Mouse (Mus musculus): ENCODE results near the gene Ostf1. TPM values are rescaled to one million over a fixed set of nuclear protein-coding genes. Genes with fewer than 3 reads are reported as not detected.

The Ostf1 gene
- total RNA-seq (2015) (159 and 171 TPM in 2 replicates), total RNA-seq (2017) (183 and 192 TPM in 2 replicates)

DNA sequence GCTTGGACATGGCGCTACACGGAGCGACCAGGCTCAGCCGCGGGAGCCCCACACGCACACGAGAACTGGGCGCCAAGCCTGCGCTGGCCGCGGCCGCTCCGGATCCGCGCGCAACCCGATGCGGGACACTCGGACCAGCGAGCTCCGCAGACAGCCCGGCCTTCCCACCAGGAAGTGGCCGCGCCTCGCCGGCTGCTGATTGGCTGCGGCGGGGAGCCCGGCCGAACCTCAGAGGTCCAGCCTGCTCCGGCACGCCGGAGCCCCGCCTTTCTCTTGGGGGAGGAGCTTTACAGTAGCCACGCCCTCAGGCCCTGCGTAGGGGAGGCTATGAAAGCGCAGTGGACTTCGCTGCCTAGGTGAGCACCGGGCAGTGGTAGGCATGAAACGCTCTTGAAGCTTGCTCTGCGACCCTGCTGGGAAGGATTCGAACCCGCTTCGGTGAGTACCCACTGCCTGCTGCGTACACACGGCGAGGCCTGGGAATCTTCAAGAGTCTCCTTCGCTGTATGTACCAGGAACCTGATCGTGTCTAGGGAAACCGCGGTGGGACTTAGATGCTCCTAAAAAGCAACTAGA is at the start of gene Ostf1, which contains the start of gene Nmrk1:
Gene Ostf1 (minus strand): TSS at position 180 of the 576 bp plus-strand sequence.
Gene Nmrk1 (plus strand): TSS at position 307 of the 576 bp plus-strand sequence.
- ATAC-seq (replicated peaks; ENCODE audit: poor library complexity), result peak; percentile 87

DNA sequence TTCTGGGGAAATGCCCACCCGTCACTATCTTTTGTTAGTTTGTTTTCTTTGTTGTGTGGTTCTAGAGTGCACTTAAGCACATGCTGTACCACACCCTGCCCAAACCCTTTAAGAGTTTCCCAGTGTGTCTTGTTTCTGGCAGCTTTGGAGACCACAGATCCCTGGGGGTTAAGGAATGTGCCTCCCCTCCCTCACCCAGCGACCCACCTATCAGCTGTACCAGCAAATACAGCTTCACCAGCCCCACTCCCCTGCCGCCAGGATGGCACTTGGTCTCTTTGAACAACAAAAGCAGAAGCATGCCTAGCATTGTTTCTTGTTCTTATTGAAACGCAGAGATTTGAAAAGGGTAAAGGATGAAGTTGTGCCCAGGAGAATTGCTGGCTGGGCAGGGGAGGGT is 41.5 kb upstream of the Ostf1 start:
- ATAC-seq (replicated peaks; ENCODE audit: poor library complexity), result no peak

DNA sequence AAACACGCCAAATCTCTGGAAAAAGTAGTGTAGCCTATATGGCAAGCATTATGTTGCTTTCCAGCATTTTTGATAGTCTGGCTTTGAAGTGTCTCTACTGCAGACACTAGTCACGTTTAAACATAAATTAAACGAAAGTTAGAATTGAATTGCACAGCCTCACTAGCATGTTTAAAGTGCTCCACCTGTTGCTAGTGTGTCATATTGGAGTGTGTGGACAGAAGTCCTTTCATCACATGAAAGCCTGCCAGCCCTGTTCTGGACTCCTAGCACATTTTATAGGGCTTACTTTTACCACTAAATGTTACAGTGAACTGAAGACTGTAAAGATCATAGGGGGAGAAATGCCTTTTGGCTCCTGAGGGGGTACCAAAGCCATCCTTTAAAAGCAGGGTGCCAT is 40.9 kb upstream of the Ostf1 start:
- no peak for ATAC-seq (replicated peaks; ENCODE audit: poor library complexity)

DNA sequence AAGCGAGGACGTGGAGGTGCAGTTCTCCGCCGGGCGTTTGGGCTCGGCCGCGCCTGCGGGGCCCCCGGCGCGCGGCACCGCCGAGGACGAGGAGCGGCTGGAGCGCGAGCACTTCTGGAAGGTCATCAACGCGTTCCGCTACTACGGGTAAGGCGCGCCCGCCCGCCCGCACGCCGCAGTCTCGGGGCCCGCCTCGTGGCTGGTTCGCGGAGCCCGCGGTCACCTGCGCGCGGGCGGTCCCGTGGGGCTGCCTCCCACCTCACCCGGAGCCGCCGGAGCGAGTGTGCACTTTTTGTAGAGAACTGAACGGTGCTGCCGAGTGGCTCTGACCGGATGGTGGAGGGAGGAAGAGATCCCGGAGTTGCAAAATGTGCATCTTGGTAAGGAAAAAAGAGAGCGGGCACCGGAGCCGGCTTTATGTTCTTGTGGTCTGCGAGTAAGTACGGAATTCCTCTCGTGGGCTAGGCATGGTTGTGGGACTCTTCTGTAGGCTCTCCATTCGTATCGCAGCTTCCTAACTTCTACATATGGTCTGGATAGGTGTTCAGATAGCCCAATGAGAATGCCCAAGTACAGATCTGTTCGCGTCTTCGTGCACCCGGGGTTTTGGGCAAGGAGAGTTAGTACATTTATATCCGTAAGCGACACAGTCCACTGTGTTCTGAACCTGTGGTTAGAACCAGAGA is 39.6 kb upstream of the Ostf1 start:
- ATAC-seq (replicated peaks; ENCODE audit: poor library complexity), result peak; percentile 21

DNA sequence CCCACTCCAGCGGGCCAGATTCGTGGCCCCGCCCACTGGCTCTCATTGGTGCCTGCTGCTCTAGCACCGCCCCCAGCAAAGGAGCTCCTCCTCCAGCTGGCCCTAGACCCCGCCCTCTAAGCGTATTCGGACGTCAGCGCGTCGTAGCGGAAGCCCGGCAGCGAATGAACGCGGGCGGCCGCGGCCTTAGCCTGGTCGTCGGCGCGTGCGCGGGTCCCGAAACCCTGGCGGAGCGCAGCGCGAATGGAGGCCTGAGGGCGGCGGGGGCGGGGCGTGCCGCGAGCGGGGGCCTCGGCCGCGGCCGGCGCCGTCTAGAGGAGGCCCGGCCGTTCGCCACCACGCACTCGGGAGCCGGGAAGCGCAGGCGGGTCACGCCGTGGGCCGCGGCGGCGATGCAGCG is 39.0 kb upstream of the Ostf1 start, which contains the start of gene Carnmt1:
Gene Carnmt1 (plus strand): TSS at position 157 of the 400 bp plus-strand sequence.
- peak; percentile 97 for ATAC-seq (replicated peaks; ENCODE audit: poor library complexity)

- no peak for ATAC-seq (replicated peaks; ENCODE audit: poor library complexity)
Observed at GRCm38 (mm10) chr19:18669551-18669950, 37.9 kb upstream of the Ostf1 start.

- ATAC-seq (replicated peaks; ENCODE audit: poor library complexity), result no peak
Observed at GRCm38 (mm10) chr19:18666966-18667365, 35.3 kb upstream of the Ostf1 start.

- peak; percentile 95 for ATAC-seq (replicated peaks; ENCODE audit: poor library complexity)
Observed at GRCm38 (mm10) chr19:18663904-18664303, 32.3 kb upstream of the Ostf1 start.

DNA sequence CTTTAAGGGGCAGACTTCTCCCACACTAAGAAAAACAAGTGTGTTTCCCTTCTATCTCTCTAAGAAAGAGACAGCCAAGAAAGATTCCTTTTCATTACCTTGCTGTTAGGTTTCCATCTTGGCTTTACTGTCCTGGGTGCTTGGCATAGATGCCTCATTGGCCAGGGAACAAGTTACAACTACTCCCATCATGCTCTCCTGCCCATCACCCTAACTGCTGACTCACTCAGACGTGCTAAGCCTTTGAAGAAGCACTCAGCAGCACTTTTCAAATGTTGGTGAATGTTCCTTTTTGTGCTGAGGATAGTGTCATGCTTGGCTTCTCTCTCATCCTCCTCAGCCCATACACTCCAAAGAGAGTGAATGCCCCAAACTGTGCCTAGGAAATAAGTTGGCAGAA is 30.1 kb upstream of the Ostf1 start:
- ATAC-seq (replicated peaks; ENCODE audit: poor library complexity), result no peak

DNA sequence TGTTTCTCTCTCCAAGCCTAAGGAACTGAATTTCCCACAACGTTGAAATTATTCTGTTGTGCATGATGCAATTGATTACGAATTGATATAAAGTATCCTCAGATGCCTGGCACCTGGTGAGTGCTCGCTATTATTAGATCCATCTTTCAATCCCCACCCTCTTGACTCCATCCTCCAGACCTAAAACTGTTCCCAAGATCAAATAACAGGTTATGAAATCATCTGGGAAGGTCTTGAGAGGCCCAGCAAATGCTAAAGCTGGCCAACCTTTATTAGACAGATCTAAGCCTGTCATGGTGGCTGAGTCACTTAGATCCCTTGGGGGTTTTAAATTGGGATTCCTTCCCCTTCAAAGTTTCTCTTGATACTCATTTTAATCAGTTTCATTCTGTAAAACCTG is 28.8 kb upstream of the Ostf1 start:
- no peak for ATAC-seq (replicated peaks; ENCODE audit: poor library complexity)

GRCm38 (mm10) chr19:18659349-18659748 is 27.7 kb upstream of the Ostf1 start:
- no peak for ATAC-seq (replicated peaks; ENCODE audit: poor library complexity)

DNA sequence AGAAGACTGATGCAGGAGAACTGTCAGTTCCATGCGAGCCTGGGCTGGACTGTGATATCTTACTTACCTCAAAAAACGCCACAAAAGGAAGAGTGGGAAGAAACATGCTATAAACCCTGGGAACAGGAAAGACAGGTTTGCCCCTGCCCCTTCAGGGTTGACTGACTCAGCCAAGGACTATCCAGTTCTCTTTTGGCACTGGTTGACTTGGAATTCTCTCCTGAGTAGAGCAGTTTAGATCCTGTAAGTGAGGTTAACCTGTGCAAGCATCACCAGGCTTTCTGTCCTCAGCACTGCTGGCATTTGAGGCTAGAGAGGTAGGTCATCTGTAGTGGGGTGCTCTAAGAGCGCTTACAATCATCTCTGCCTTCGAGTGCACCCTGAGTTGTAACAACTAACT is 26.9 kb upstream of the Ostf1 start:
- ATAC-seq (replicated peaks; ENCODE audit: poor library complexity), result no peak

DNA sequence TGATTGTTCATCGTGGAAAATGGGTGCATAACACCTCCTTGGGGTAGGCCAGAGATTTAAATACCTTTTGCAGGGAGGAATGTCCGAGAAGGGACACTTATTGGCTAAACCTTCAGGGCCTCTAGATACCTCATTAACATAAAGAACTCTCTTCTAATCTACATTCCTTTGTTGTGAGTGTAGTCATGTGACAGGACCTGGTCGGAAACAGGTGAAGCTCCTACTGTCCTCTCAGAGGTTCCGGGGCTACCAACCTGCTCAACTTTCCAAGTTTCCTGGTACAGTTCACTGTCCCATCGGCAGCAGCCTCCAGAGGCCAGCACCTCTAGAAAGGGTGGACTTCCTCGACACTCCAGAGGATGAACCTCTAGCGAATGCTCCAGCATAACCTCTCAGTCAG is 24.4 kb upstream of the Ostf1 start:
- ATAC-seq (replicated peaks; ENCODE audit: poor library complexity), result no peak

DNA sequence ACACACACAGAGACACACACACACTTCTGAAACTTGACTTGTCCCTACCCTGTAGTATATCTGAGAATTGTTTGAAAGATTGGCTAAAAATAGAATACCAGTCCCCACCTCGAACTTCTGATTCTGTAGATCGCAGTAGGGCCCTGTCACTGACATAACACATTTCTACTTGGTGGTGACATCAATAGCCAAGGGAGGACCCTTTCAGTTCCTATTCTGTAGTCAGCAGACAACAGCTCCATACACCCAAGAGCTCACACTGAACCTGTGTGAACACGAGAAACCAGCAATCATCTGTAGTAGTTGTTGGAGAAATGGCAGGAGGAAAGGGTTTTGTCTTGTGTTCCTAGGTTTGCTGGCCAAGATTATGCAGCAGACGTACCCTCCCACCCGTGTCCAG is 23.4 kb upstream of the Ostf1 start:
- no peak for ATAC-seq (replicated peaks; ENCODE audit: poor library complexity)

DNA sequence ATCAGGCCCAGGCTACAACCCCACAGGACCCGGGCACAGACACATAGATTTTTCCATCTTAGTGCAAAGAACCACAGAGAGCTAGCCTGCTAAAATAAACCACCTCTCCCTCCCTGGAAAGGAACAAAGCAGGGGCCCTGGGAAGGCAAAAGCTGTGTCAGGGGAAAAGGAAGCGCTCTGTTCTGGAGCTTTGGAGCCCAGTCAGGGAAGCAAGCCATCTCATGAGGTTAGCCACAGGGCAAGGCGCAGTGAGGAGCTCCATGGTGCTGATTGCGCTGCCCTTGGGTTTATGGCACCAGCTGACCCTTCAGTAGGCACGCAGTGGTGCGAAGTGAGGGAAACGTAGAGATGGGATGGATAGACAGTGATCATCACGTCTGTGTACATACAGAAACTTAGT is 22.7 kb upstream of the Ostf1 start:
- no peak for ATAC-seq (replicated peaks; ENCODE audit: poor library complexity)

DNA sequence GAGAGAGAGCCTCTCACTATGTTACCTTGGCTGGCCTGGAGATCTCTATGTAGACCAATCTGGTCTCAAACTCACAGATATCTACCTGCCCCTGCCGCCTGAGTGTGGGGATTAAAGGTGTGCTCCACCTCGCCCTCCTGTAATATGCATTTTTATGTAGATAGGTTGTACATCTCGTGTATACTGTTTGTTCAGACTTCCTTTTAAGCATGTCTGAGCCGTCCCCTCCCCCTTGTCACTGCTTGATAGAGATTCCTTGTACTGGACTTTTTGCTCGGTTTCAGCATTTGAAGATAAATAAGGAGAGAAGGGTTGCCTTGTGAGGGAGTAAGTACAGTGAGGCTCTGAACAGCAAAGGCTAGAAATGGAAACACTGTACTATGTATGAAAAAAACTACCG is 21.4 kb upstream of the Ostf1 start:
- ATAC-seq (replicated peaks; ENCODE audit: poor library complexity), result no peak

GRCm38 (mm10) chr19:18652592-18652991 is 21.0 kb upstream of the Ostf1 start:
- peak; percentile 42; the same call in 1 of the 2 replicates for ATAC-seq (replicated peaks; ENCODE audit: poor library complexity)

GRCm38 (mm10) chr19:18650473-18650872 is 18.9 kb upstream of the Ostf1 start:
- ATAC-seq (replicated peaks; ENCODE audit: poor library complexity), result peak; percentile 33

- peak; percentile 30 for ATAC-seq (replicated peaks; ENCODE audit: poor library complexity)
Observed at GRCm38 (mm10) chr19:18649955-18650354, 18.3 kb upstream of the Ostf1 start.

DNA sequence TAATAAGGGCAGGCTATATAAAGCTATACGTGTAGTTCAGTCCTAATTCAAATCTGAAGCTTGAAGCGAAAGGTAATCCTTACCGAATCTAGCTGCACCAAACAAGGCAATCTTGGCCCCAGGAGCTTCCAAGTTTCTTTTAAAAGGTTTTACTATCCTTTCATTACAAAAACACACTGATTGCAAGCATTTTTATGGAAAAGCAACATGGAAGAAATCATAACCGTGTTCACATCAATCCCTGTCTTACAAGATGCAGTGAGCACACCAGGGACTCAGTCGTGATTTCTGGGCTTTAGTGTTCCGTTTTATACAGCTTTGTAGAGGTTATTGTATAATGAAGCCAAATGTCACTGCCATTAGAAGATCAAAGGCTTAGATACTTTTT is 16.9 kb upstream of the Ostf1 start:
- no peak for ATAC-seq (replicated peaks; ENCODE audit: poor library complexity)

DNA sequence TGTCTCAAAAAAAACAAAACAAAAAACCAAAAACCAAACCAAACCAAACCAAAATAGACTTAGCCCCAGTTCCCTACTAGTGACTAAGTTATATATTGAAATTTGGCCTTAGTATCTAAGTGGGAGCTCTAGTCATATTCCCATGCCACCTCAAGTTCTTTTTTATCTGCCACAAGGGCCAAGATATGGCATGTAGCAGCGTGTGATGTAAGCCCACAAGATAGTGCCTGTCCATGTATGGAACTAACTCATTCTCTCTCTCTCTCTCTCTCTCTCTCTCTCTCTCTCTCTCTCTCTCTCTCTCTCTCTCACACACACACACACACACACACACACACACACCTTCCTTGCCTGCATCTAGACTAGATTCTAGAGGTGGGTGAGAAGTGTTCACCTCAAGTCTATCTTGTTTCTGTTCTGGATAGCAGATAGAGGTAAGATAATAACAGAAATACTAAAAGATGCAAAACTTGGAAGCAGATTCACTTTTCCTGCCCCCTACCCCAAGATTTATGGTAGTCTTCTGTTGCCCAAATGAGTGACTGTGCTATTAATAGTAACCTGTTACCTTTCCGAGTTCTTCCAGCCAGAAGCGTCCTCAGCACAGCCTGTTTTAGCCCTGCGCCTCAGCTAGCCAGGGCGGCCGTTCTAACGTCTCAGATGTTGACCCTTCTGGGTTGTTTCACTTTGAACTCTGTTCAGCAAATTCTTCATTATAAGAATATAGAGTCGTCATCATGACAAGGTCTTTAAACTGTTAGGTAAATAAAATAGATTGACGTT is 16.3 kb upstream of the Ostf1 start:
- ATAC-seq (replicated peaks; ENCODE audit: poor library complexity), result no peak
